Mouse (Mus musculus) monocyte, adult 2 months (primary cell): ENCODE results near the gene Frmd6.

ENCODE experiments used
- DNase-seq, 2 experiments: peaks; one replicate each; pipeline ENCODE4 v3.0.0; 2022; ENCODE audit warnings: low spot score in 2 of 2, low read depth in 1 of 2

The Frmd6 gene

GRCm38 (mm10) chr12:70807975-70808374, 17.3 kb upstream of the Frmd6 start:
- no peak for DNase-seq

GRCm38 (mm10) chr12:70809957-70810356, 15.4 kb upstream of the Frmd6 start:
- no peak for DNase-seq

GRCm38 (mm10) chr12:70811772-70812171, 13.5 kb upstream of the Frmd6 start:
- DNase-seq, result no peak

- DNase-seq, result no peak
These were observed 13.1 kb upstream of the Frmd6 start for GRCm38 (mm10) chr12:70812176-70812575.

GRCm38 (mm10) chr12:70812822-70813465, 12.4 kb upstream of the Frmd6 start:
- no peak for DNase-seq

- no peak for DNase-seq
These were observed 8.6 kb upstream of the Frmd6 start for GRCm38 (mm10) chr12:70816731-70817130.

- no peak for DNase-seq
These were observed 1.3 kb upstream of the Frmd6 start for GRCm38 (mm10) chr12:70824017-70824416.

GRCm38 (mm10) chr12:70825651-70826317, 470 bp downstream of the Frmd6 start:
- peak in 1 of 2 experiments; percentile 52 for DNase-seq

GRCm38 (mm10) chr12:70826318-70827072, 1.2 kb downstream of the Frmd6 start:
- DNase-seq, result no peak

GRCm38 (mm10) chr12:70827187-70827900, 2.0 kb downstream of the Frmd6 start:
- no peak for DNase-seq

GRCm38 (mm10) chr12:70827901-70828271, 2.6 kb downstream of the Frmd6 start:
- DNase-seq, result no peak

- no peak for DNase-seq
These were observed 5.8 kb downstream of the Frmd6 start for GRCm38 (mm10) chr12:70830982-70831566.

GRCm38 (mm10) chr12:70832216-70832998, 7.1 kb downstream of the Frmd6 start:
- DNase-seq, result no peak

- DNase-seq, result no peak
These were observed 7.7 kb downstream of the Frmd6 start for GRCm38 (mm10) chr12:70833050-70833449.

- no peak for DNase-seq
These were observed 8.7 kb downstream of the Frmd6 start for GRCm38 (mm10) chr12:70834043-70834442.

GRCm38 (mm10) chr12:70835004-70835403, 9.7 kb downstream of the Frmd6 start:
- no peak for DNase-seq

GRCm38 (mm10) chr12:70837792-70838321, 12.5 kb downstream of the Frmd6 start:
- DNase-seq, result no peak

GRCm38 (mm10) chr12:70845371-70845770, 20.1 kb downstream of the Frmd6 start:
- no peak for DNase-seq

- no peak for DNase-seq
These were observed 23.7 kb downstream of the Frmd6 start for GRCm38 (mm10) chr12:70849024-70849423.
